Mouse (Mus musculus) kidney, adult 2 months (tissue): ENCODE measurements around the gene Mettl9. TPM values are rescaled to one million over a fixed set of nuclear protein-coding genes. Genes with fewer than 3 reads are reported as not detected.

Experiments
- DNase-seq: peaks from one replicate; pipeline ENCODE4 v3.0.0; 2021
- H3K27ac ChIP-seq: fragments of 200-500 bp; 2 replicates; pipeline ENCODE4 v1.5.1; 2012; ENCODE audit warnings: low read depth, low read length, control low read depth, inconsistent platforms; ENCODE audit not compliant: insufficient read depth
- H3K27me3 ChIP-seq: fragments of 200-500 bp; replicated peaks from 2 replicates; pipeline ENCODE4 v1.6.1; 2012; ENCODE audit warnings: mild to moderate bottlenecking, moderate library complexity, low read length, inconsistent platforms; ENCODE audit not compliant: control insufficient read depth, insufficient read depth
- H3K36me3 ChIP-seq: fragments of 200-500 bp; 2 replicates; pipeline ENCODE4 v1.6.1; 2012; ENCODE audit warnings: mild to moderate bottlenecking, moderate library complexity, low read length, inconsistent platforms; ENCODE audit not compliant: control insufficient read depth, insufficient read depth
- H3K4me1 ChIP-seq: fragments of 200-500 bp; 2 replicates; pipeline ENCODE4 v1.6.1; 2011; ENCODE audit warnings: low read length; ENCODE audit not compliant: control insufficient read depth, insufficient read depth
- H3K4me3 ChIP-seq: fragments of 200-500 bp; 2 replicates; pipeline ENCODE4 v1.5.1; 2011; ENCODE audit warnings: mild to moderate bottlenecking, low read depth, low read length, control low read depth; ENCODE audit not compliant: insufficient read depth
- CTCF ChIP-seq: fragments of 200-500 bp; conservative IDR thresholded peaks from 2 replicates; pipeline ENCODE4 v1.5.1; 2011; ENCODE audit warnings: low read depth, mild to moderate bottlenecking, control low read depth, low read length, moderate library complexity, mixed read lengths; ENCODE audit not compliant: insufficient read depth, insufficient read length
- POLR2A ChIP-seq: fragments of 200-500 bp; IDR thresholded peaks from one replicate; pipeline ENCODE4 v1.6.1; 2011; ENCODE audit warnings: low read depth, low read length, control low read depth
- WGBS: fragments of 180-500 bp; shearing (Covaris S2); methylation state at CpG from one replicate; pipeline ENCODE4 v1.1.7; 2018; 5-methylcytosine and 5-hydroxymethylcytosine counted together
- polyA plus RNA-seq: library from polyadenylated mRNA; depleted of rRNA; stranded (reverse); fragments of >200 nt; gene quantifications from 2 replicates; pipeline ENCODE4 v1.2.3, GENCODE M21; 2012

Mettl9 gene
- polyA plus RNA-seq, 1 experiment: 31.5 TPM

- 28% methylated on average over 1 of the region's 1 CpGs for WGBS
- DNase-seq: no peak
These were observed 10.0 kb downstream of the Mettl9 start for GRCm38 (mm10) chr7:121044251-121044650.

GRCm38 (mm10) chr7:121045671-121046453, 11.6 kb downstream of the Mettl9 start:
- WGBS: 38% methylated on average over 6 of the region's 6 CpGs
- H3K36me3 ChIP-seq: no peaks in the 10 kb centered on the region; the same call in 1 of the 2 replicates
- H3K4me3 ChIP-seq: no peak overlapping the region
- H3K4me1 ChIP-seq: peaks cover 29% of the 10 kb centered on the region
- no peaks in the 10 kb centered on the region for H3K27me3 ChIP-seq
- peak; percentile 63 for DNase-seq
- TF ChIP-seq CTCF (no peak), POLR2A (no peak)
- H3K27ac ChIP-seq: peak overlapping the region; percentile 94

More at GRCm38 (mm10) chr7:121044251-121044650, 10.0 kb downstream of the Mettl9 start:
- Histone ChIP-seq H3K4me1 (peaks cover 32% of the 10 kb centered on the region), H3K27ac (no peak overlapping the region), H3K36me3 (no peaks in the 10 kb centered on the region), H3K27me3 (no peaks in the 10 kb centered on the region), H3K4me3 (no peak overlapping the region)
- TF ChIP-seq POLR2A (no peak), CTCF (no peak)

GRCm38 (mm10) chr7:121047624-121048023, 13.4 kb downstream of the Mettl9 start:
- H3K27ac ChIP-seq: no peak overlapping the region
- H3K27me3 ChIP-seq: no peaks in the 10 kb centered on the region
- DNase-seq: no peak
- no peak for TF ChIP-seq CTCF
- 88% methylated on average over 2 of the region's 2 CpGs for WGBS
- H3K4me3 ChIP-seq: no peak overlapping the region
- H3K4me1 ChIP-seq: peaks cover 21% of the 10 kb centered on the region
- no peaks in the 10 kb centered on the region; the same call in 1 of the 2 replicates for H3K36me3 ChIP-seq

GRCm38 (mm10) chr7:121053071-121053470, 18.8 kb downstream of the Mettl9 start:
- Histone ChIP-seq H3K36me3 (peaks cover 2% of the 10 kb centered on the region), H3K4me3 (no peak overlapping the region), H3K27ac (no peak overlapping the region), H3K4me1 (no peaks in the 10 kb centered on the region), H3K27me3 (no peaks in the 10 kb centered on the region)
- TF ChIP-seq POLR2A (no peak), CTCF (no peak)
- DNase-seq: no peak
- 91% methylated on average over 4 of the region's 4 CpGs for WGBS

DNA sequence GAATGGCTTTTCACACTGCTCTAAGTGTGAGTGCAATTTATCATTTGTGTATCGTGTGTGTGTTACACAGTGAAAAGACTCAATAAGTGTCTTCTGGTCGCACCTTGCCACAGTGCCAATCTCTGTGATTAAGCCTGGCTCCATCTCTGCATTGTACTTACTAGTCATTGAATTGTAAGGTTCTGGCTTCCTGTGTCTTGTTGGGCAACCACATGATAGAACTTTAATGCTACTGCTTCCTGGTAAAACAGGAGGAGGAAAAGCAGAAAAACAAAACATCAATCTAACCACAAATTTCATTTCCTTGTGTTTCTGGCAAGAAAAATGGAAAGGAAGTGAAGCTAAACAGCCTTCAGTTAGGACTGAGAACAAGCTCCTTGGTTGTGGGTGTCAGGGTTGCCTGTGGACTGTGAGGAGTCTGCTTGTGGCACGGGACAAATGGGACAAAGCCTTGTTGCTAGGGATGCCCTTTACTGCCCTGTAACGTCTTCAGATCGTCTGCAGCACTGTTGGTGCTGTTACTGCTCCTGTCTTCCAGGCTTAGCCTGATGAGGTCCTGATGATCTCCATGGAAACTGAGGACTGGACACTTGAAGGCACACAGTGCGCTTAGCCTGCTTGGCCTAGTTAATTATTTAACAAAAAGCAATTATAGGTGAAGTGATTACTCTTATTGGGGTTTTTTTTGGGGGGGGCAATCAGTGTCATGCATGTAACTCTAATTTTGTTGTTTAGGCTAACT, 25.4 kb downstream of the Mettl9 start:
- peaks cover 3% of the 10 kb centered on the region; the same call in 1 of the 2 replicates for H3K36me3 ChIP-seq
- no peaks in the 10 kb centered on the region for H3K27me3 ChIP-seq
- peaks cover 4% of the 10 kb centered on the region; the same call in 1 of the 2 replicates for H3K4me1 ChIP-seq
- no peak overlapping the region for H3K4me3 ChIP-seq
- no peak for TF ChIP-seq CTCF
- no peak for TF ChIP-seq POLR2A
- 29% methylated on average over 6 of the region's 6 CpGs for WGBS
- DNase-seq: no peak
- H3K27ac ChIP-seq: peak overlapping the region; percentile 29; the same call in 1 of the 2 replicates

GRCm38 (mm10) chr7:121064309-121064708, 30.1 kb downstream of the Mettl9 start:
- 42% methylated on average over 4 of the region's 4 CpGs for WGBS
- Histone ChIP-seq H3K4me1 (peaks cover 4% of the 10 kb centered on the region; the same call in 1 of the 2 replicates), H3K4me3 (no peak overlapping the region), H3K27ac (no peak overlapping the region), H3K27me3 (no peaks in the 10 kb centered on the region), H3K36me3 (no peaks in the 10 kb centered on the region)
- TF ChIP-seq POLR2A: no peak
- TF ChIP-seq CTCF: peak; percentile 55
- DNase-seq: peak; percentile 51

GRCm38 (mm10) chr7:121071276-121071675, 37.0 kb downstream of the Mettl9 start:
- Histone ChIP-seq H3K4me3 (no peak overlapping the region), H3K36me3 (no peaks in the 10 kb centered on the region), H3K27me3 (no peaks in the 10 kb centered on the region), H3K4me1 (no peaks in the 10 kb centered on the region), H3K27ac (no peak overlapping the region)
- TF ChIP-seq CTCF: no peak
- no peak for TF ChIP-seq POLR2A
- 93% methylated on average over 4 of the region's 4 CpGs for WGBS
- DNase-seq: no peak
